8 mouse cellular contexts compared by ENCODE assay signal in the genomic region with DNA sequence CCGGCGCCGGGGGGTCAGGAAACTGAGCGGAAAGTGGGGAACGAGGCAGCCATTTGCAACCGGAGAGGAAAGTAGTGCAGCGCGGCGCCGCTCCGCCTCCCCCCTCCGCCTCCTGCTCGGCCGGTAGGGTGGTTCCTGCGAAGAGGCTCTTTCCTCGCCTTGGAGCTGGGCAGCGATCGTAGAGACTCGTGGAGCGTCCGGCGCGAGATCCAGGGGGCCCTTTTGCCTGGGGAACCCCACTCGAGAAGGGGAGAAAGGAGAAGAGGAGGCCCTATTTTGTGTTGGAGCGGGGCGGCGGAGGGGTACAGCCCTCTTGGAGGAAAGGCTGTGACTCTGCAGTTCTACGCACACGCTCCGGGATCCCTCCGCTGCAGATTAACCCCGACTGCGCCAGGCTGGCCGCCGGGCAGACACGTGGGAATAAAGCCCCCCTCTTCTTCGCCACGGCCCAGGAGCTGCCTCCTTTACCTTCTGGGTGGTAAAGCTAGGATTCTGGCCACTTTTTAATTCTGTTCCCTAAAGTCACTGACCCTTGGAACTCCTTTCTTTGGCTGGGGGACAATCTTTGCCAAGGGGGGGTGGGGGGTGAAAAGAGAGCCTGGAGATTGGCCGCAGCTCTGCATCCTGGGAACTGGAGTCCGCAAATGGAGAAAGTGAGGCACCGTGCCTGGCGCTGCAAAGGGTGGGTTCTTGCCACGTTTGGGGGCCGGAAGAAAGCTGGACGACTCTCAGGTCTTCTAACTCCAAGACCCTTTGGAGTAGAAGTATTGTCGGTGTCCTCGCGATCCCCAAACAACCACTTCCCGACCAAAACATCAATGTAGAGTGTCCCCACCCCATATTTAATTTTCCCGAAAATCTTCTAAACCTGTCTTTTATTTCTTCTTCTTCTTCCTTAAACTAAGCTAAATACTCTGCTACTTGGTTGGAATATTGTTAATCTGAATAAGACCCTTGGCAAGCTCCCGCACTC. TPM values are rescaled to one million over a fixed set of nuclear protein-coding genes. Genes with fewer than 3 reads are reported as not detected.
DNase-seq lines count a peak whose midpoint lies in the region; ATAC-seq and TF ChIP-seq lines count a peak whose summit lies in the region.

No protein-coding gene starts in this region.

- peak overlapping the region; percentile 98 for H3K27ac ChIP-seq in forebrain, embryonic 16.5 days (ENCODE audit: low read length)
- peak overlapping the region; percentile 96 for H3K27ac ChIP-seq in lung, embryonic 16.5 days (ENCODE audit: low read length)

- H3K4me2 ChIP-seq in forebrain, embryonic 16.5 days (ENCODE audit: low read length): peak overlapping the region; percentile 93
- peak overlapping the region; percentile 93 for H3K4me2 ChIP-seq in lung, embryonic 16.5 days (ENCODE audit: low read depth, low read length)

- peak; percentile 82 for DNase-seq in G1E (ENCODE audit: low spot score)
- peak; percentile 88 to 94 for DNase-seq in cerebellum, adult 18-20 months
- peak; percentile 89 to 97 for DNase-seq in heart, postnatal 36 days
- DNase-seq in layer of hippocampus, adult 9-10 months (ENCODE audit: low spot score): peak; percentile 87
- peak; percentile 92 for DNase-seq in ovary, postnatal 10 days (ENCODE audit: low spot score)
- DNase-seq in thymus, postnatal 10 days (ENCODE audit: low spot score in 2 of 2): peak; percentile 89 to 90

- H3K36me3 ChIP-seq in G1E (replicated peaks): peaks cover 31% of the 10 kb centered on the region
- H3K36me3 ChIP-seq in forebrain, embryonic 16.5 days (ENCODE audit: control insufficient read depth, insufficient read depth): no peaks in the 10 kb centered on the region
- H3K36me3 ChIP-seq in lung, embryonic 16.5 days (ENCODE audit: control insufficient read depth, insufficient read depth, low read length): no peaks in the 10 kb centered on the region

- peaks cover 41% of the 10 kb centered on the region for H3K4me1 ChIP-seq in G1E (ENCODE audit: insufficient read depth, low read depth, low read length)
- peaks cover 34% of the 10 kb centered on the region for H3K4me1 ChIP-seq in forebrain, embryonic 16.5 days (replicated peaks; ENCODE audit: control insufficient read depth, insufficient read depth, low read length)
- H3K4me1 ChIP-seq in lung, embryonic 16.5 days (replicated peaks; ENCODE audit: control insufficient read depth, insufficient read depth, low read length): peaks cover 31% of the 10 kb centered on the region

- peak overlapping the region; percentile 95 for H3K9ac ChIP-seq in forebrain, embryonic 16.5 days (replicated peaks; ENCODE audit: low read depth, low read length)
- peak overlapping the region; percentile 91 for H3K9ac ChIP-seq in lung, embryonic 16.5 days (ENCODE audit: low read length)

- WGBS in forebrain, embryonic 16.5 days: 1% methylated on average over 44 of the region's 51 CpGs
- WGBS in lung, embryonic 16.5 days: 2% methylated on average over 50 of the region's 51 CpGs

- H3K4me3 ChIP-seq in G1E (ENCODE audit: low read depth, low read length): peak overlapping the region; percentile 92
- peak overlapping the region; percentile 98 for H3K4me3 ChIP-seq in forebrain, embryonic 16.5 days (replicated peaks; ENCODE audit: low read length)
- H3K4me3 ChIP-seq in lung, embryonic 16.5 days (ENCODE audit: low read length): peak overlapping the region; percentile 71

- no peak for TF ChIP-seq CTCF in G1E (IDR thresholded peaks at IDR 0.05; ENCODE audit: low read depth, low read length)

- no peaks in the 10 kb centered on the region for H3K9me3 ChIP-seq in G1E (replicated peaks)
- H3K9me3 ChIP-seq in forebrain, embryonic 16.5 days (ENCODE audit: control insufficient read depth, low read length): no peaks in the 10 kb centered on the region
- no peaks in the 10 kb centered on the region for H3K9me3 ChIP-seq in lung, embryonic 16.5 days (ENCODE audit: control insufficient read depth, low read length)

- peak; percentile 58 for ATAC-seq in G1E (ENCODE audit: extremely low read depth, insufficient number of reproducible peaks, low FRiP score, poor library complexity, severe bottlenecking)
- ATAC-seq in forebrain, embryonic 16.5 days: peak; percentile 79
- ATAC-seq in lung, embryonic 16.5 days (ENCODE audit: low read depth): peak; percentile 76

- H3K27me3 ChIP-seq in G1E (ENCODE audit: insufficient read depth, low read length): no peaks in the 10 kb centered on the region
- H3K27me3 ChIP-seq in forebrain, embryonic 16.5 days (replicated peaks; ENCODE audit: control insufficient read depth, insufficient read depth, low read length): no peaks in the 10 kb centered on the region
- no peaks in the 10 kb centered on the region for H3K27me3 ChIP-seq in lung, embryonic 16.5 days (ENCODE audit: control insufficient read depth, insufficient read depth, low read depth, low read length)

- intact Hi-C loops in heart, postnatal 36 days (cut with DNase I): no loop called here

RNA-seq across cellular contexts. Expression of gene Kmt2d, which starts 1.2 kb away (rescaled TPM):
- total RNA-seq in G1E (2014; fragmentation: Nextera tagmentation) (141 and 150 TPM in 2 replicates), G1E (2017) (22.1 and 27.0 TPM in 2 replicates)
- polyA plus RNA-seq in G1E (2012): 42.8 and 57.8 TPM in 2 replicates
- 11.0 and 12.8 TPM in 2 replicates for polyA plus RNA-seq in forebrain, embryonic 16.5 days (2015; fragmentation: Nextera tagmentation; extraction: Ambion mirVana)
- total RNA-seq in heart, postnatal 36 days (2021): 10 to 100 TPM; 56.9 to 60.3 TPM
- polyA plus RNA-seq in lung, embryonic 16.5 days (2015; fragmentation: Nextera tagmentation; extraction: Ambion mirVana): 11.9 and 12.7 TPM in 2 replicates

RNA-seq across cellular contexts. Expression of gene Rhebl1, which starts 22.1 kb away (rescaled TPM):
- total RNA-seq in G1E (2014; fragmentation: Nextera tagmentation) (5.2 and 8.4 TPM in 2 replicates), G1E (2017) (7.8 and 8.0 TPM in 2 replicates)
- polyA plus RNA-seq in G1E (2012): 2.7 and 2.9 TPM in 2 replicates
- 51.2 and 52.7 TPM in 2 replicates for polyA plus RNA-seq in forebrain, embryonic 16.5 days (2015; fragmentation: Nextera tagmentation; extraction: Ambion mirVana)
- 1 to 10 TPM; 3.0 to 4.3 TPM for total RNA-seq in heart, postnatal 36 days (2021)
- 9.4 and 12.1 TPM in 2 replicates for polyA plus RNA-seq in lung, embryonic 16.5 days (2015; fragmentation: Nextera tagmentation; extraction: Ambion mirVana)

RNA-seq across cellular contexts. Expression of gene Dhh, which starts 26.1 kb away (rescaled TPM):
- not detected in 2 replicates for total RNA-seq in G1E (2014; fragmentation: Nextera tagmentation)
- 0.05 and 0.06 TPM in 2 replicates for total RNA-seq in G1E (2017)
- polyA plus RNA-seq in G1E (2012): not detected in 2 replicates
- polyA plus RNA-seq in forebrain, embryonic 16.5 days (2015; fragmentation: Nextera tagmentation; extraction: Ambion mirVana): 0.65 and 0.66 TPM in 2 replicates
- total RNA-seq in heart, postnatal 36 days (2021): 1 to 10 TPM; 1.7 to 1.9 TPM
- polyA plus RNA-seq in lung, embryonic 16.5 days (2015; fragmentation: Nextera tagmentation; extraction: Ambion mirVana): 1.4 and 2.4 TPM in 2 replicates

RNA-seq across cellular contexts. Expression of gene Prkag1, which starts 40.9 kb away (rescaled TPM):
- total RNA-seq in G1E (2014; fragmentation: Nextera tagmentation): 62.8 and 72.4 TPM in 2 replicates
- total RNA-seq in G1E (2017): 114 and 150 TPM in 2 replicates
- 106 and 142 TPM in 2 replicates for polyA plus RNA-seq in G1E (2012)
- polyA plus RNA-seq in forebrain, embryonic 16.5 days (2015; fragmentation: Nextera tagmentation; extraction: Ambion mirVana): 79.5 and 89.2 TPM in 2 replicates
- total RNA-seq in heart, postnatal 36 days (2021): 100 to 1,000 TPM in 1 of 2 experiments, 10 to 100 TPM in 1; 99.8 to 112 TPM
- polyA plus RNA-seq in lung, embryonic 16.5 days (2015; fragmentation: Nextera tagmentation; extraction: Ambion mirVana): 106 TPM in 2 replicates

RNA-seq across cellular contexts. Expression of gene Lmbr1l, which starts 45.8 kb away (rescaled TPM):
- total RNA-seq in G1E (2014; fragmentation: Nextera tagmentation): 10.9 and 17.1 TPM in 2 replicates
- total RNA-seq in G1E (2017): 4.5 and 7.4 TPM in 2 replicates
- 9.6 and 9.7 TPM in 2 replicates for polyA plus RNA-seq in G1E (2012)
- polyA plus RNA-seq in forebrain, embryonic 16.5 days (2015; fragmentation: Nextera tagmentation; extraction: Ambion mirVana): 43.0 and 54.9 TPM in 2 replicates
- 10 to 100 TPM; 15.0 TPM for total RNA-seq in heart, postnatal 36 days (2021)
- polyA plus RNA-seq in lung, embryonic 16.5 days (2015; fragmentation: Nextera tagmentation; extraction: Ambion mirVana): 15.7 and 17.3 TPM in 2 replicates

Comparison
In these comparisons a context has a peak if more than half of its experiments do, and no peak if none do; other contexts are left out.
1. Peak in every context shown above with its lines: DNase-seq, ATAC-seq, H3K4me3 ChIP-seq and H3K27ac ChIP-seq.